Mouse (Mus musculus): ENCODE results near the gene Lkaaear1.

Lkaaear1 gene

GRCm38 (mm10) chr2:181698241-181698640 lies at the start of gene Lkaaear1:
Gene Lkaaear1 (minus strand): TSS chr2:181698442.
- no peak for DNase-seq

- DNase-seq = no peak
Measured at GRCm38 (mm10) chr2:181730051-181730450, 31.8 kb upstream of the Lkaaear1 start.

- DNase-seq = no peak
Measured at GRCm38 (mm10) chr2:181727659-181728262, 29.5 kb upstream of the Lkaaear1 start.

GRCm38 (mm10) chr2:181722213-181722612 lies 24.0 kb upstream of the Lkaaear1 start:
- peak; percentile 5 to 25 for DNase-seq

- no peak for DNase-seq
Measured at GRCm38 (mm10) chr2:181721200-181721599, 23.0 kb upstream of the Lkaaear1 start.

GRCm38 (mm10) chr2:181720061-181720460 lies 21.8 kb upstream of the Lkaaear1 start:
- no peak for DNase-seq

- DNase-seq = no peak
Measured at GRCm38 (mm10) chr2:181716991-181717390, 18.7 kb upstream of the Lkaaear1 start.

- DNase-seq = no peak
Measured at GRCm38 (mm10) chr2:181715382-181715781, 17.1 kb upstream of the Lkaaear1 start.

GRCm38 (mm10) chr2:181714903-181715326 lies 16.7 kb upstream of the Lkaaear1 start, which contains the start of gene Oprl1:
Gene Oprl1 (plus strand): TSS chr2:181715016.
- no peak for DNase-seq

GRCm38 (mm10) chr2:181713749-181714148 lies 15.5 kb upstream of the Lkaaear1 start:
- no peak for DNase-seq

- no peak for DNase-seq
Measured at GRCm38 (mm10) chr2:181706668-181707067, 8.4 kb upstream of the Lkaaear1 start.

GRCm38 (mm10) chr2:181696801-181697420 lies 1.3 kb downstream of the Lkaaear1 start:
- DNase-seq = no peak

GRCm38 (mm10) chr2:181695776-181696175 lies 2.5 kb downstream of the Lkaaear1 start:
- no peak for DNase-seq

- no peak for DNase-seq
Measured at GRCm38 (mm10) chr2:181694581-181694980, 3.7 kb downstream of the Lkaaear1 start.

- peak; percentile 62 to 64 for DNase-seq
Measured at GRCm38 (mm10) chr2:181693339-181694280, 4.6 kb downstream of the Lkaaear1 start, which contains the start of gene Rgs19. Gene Rgs19 (minus strand): TSS chr2:181693977.

GRCm38 (mm10) chr2:181692304-181692703 lies 5.9 kb downstream of the Lkaaear1 start:
- no peak for DNase-seq

- DNase-seq = no peak
Measured at GRCm38 (mm10) chr2:181691571-181691970, 6.7 kb downstream of the Lkaaear1 start.

GRCm38 (mm10) chr2:181691083-181691482 lies 7.2 kb downstream of the Lkaaear1 start:
- no peak for DNase-seq

- no peak for DNase-seq
Measured at GRCm38 (mm10) chr2:181689466-181690160, 8.6 kb downstream of the Lkaaear1 start.

- no peak for DNase-seq
Measured at GRCm38 (mm10) chr2:181687586-181687985, 10.7 kb downstream of the Lkaaear1 start.

- DNase-seq = no peak
Measured at GRCm38 (mm10) chr2:181685686-181686085, 12.6 kb downstream of the Lkaaear1 start.

GRCm38 (mm10) chr2:181684713-181685112 lies 13.5 kb downstream of the Lkaaear1 start:
- no peak for DNase-seq

- DNase-seq = no peak
Measured at GRCm38 (mm10) chr2:181683381-181683780, 14.9 kb downstream of the Lkaaear1 start.
